Mouse (Mus musculus): Measurements from ENCODE around the gene Ndfip2. TPM values are rescaled to one million over a fixed set of nuclear protein-coding genes. Genes with fewer than 3 reads are reported as not detected.

Ndfip2 gene
- polyA plus RNA-seq, 1 experiment from 2014 or later = 114 TPM

GRCm38 (mm10) chr14:105254401-105254800 lies 4.0 kb upstream of the Ndfip2 start:
- Histone ChIP-seq H3K9me3 (no peaks in the 10 kb centered on the region), H3K27me3 (no peaks in the 10 kb centered on the region), H3K9ac (no peak overlapping the region), H3K4me3 (no peak overlapping the region), H3K4me1 (replicated peaks) (no peaks in the 10 kb centered on the region), H3K27ac (replicated peaks) (no peak overlapping the region), H3K36me3 (no peaks in the 10 kb centered on the region), H3K4me2 (no peak overlapping the region)
- no peak for ATAC-seq (ENCODE audit: low read depth)
- WGBS = 90% methylated on average over 5 of the region's 5 CpGs

DNA sequence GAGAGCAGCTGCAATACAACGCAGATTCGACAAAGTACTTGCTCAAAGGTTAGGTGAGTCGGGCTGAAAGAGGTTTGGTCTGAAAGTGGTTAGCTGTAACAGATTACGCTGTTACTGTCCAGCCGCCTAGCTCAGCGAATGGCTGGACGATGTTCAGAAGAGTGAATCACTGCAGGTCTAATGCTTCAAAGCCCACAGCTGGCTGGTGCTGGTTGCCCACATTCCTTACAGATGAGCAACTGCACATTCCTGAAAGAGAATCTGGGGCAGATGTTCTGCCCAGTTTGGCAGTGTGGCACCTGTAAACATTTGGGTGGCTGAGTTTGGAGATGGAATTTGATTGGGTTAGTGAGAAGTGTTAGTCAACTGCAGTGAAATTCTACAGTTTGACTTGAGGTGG lies 2.8 kb upstream of the Ndfip2 start:
- H3K27ac ChIP-seq (replicated peaks) = no peak overlapping the region
- H3K9ac ChIP-seq = no peak overlapping the region
- no peak overlapping the region for H3K4me3 ChIP-seq
- no peaks in the 10 kb centered on the region for H3K27me3 ChIP-seq
- no peak overlapping the region for H3K4me2 ChIP-seq
- WGBS = 90% methylated on average over 7 of the region's 7 CpGs
- no peaks in the 10 kb centered on the region for H3K9me3 ChIP-seq
- H3K4me1 ChIP-seq (replicated peaks) = peaks cover 8% of the 10 kb centered on the region
- ATAC-seq (ENCODE audit: low read depth) = no peak
- H3K36me3 ChIP-seq = no peaks in the 10 kb centered on the region

- Histone ChIP-seq H3K4me3 (peak overlapping the region; percentile 93), H3K4me1 (replicated peaks) (peaks cover 21% of the 10 kb centered on the region), H3K4me2 (peak overlapping the region; percentile 65), H3K9ac (peak overlapping the region; percentile 95), H3K36me3 (no peaks in the 10 kb centered on the region), H3K27ac (replicated peaks) (peak overlapping the region; percentile 96), H3K9me3 (no peaks in the 10 kb centered on the region), H3K27me3 (no peaks in the 10 kb centered on the region)
- ATAC-seq (ENCODE audit: low read depth) = peak; percentile 82
- WGBS = 14% methylated on average over 24 of the region's 34 CpGs
Measured at GRCm38 (mm10) chr14:105259035-105259880, 885 bp downstream of the Ndfip2 start.

DNA sequence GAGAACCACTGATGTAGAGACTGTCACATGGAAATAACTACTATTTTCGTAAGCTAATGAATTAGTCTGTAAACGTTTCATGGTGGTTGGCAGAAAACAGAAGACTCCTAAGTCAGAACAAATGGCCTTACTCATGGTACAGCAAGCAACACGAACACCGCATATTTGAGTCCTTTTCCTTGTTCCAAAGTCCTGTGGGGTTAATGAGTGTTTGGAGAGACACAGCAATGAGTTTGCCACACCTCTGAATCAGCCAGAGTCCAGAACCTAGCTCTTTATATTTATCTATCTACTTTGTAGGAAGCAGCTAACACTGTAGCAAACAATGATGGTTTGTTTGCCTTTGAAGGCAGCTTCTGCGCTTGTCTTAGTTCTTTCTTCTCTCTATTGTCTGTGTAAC lies 4.5 kb downstream of the Ndfip2 start:
- peaks cover 28% of the 10 kb centered on the region for H3K4me1 ChIP-seq (replicated peaks)
- 57% methylated on average over 5 of the region's 5 CpGs for WGBS
- H3K9me3 ChIP-seq = no peaks in the 10 kb centered on the region
- no peaks in the 10 kb centered on the region for H3K27me3 ChIP-seq
- no peak overlapping the region for H3K4me2 ChIP-seq
- H3K9ac ChIP-seq = no peak overlapping the region
- H3K36me3 ChIP-seq = no peaks in the 10 kb centered on the region
- no peak for ATAC-seq (ENCODE audit: low read depth)
- no peak overlapping the region for H3K4me3 ChIP-seq
- no peak overlapping the region for H3K27ac ChIP-seq (replicated peaks)

- no peak overlapping the region for H3K9ac ChIP-seq
- peaks cover 12% of the 10 kb centered on the region for H3K4me1 ChIP-seq (replicated peaks)
- H3K36me3 ChIP-seq = no peaks in the 10 kb centered on the region
- H3K27ac ChIP-seq (replicated peaks) = no peak overlapping the region
- H3K4me2 ChIP-seq = no peak overlapping the region
- WGBS = 74% methylated on average over 6 of the region's 6 CpGs
- H3K27me3 ChIP-seq = no peaks in the 10 kb centered on the region
- H3K4me3 ChIP-seq = no peak overlapping the region
- no peaks in the 10 kb centered on the region for H3K9me3 ChIP-seq
- no peak for ATAC-seq (ENCODE audit: low read depth)
Measured at GRCm38 (mm10) chr14:105267095-105267494, 8.7 kb downstream of the Ndfip2 start.

DNA sequence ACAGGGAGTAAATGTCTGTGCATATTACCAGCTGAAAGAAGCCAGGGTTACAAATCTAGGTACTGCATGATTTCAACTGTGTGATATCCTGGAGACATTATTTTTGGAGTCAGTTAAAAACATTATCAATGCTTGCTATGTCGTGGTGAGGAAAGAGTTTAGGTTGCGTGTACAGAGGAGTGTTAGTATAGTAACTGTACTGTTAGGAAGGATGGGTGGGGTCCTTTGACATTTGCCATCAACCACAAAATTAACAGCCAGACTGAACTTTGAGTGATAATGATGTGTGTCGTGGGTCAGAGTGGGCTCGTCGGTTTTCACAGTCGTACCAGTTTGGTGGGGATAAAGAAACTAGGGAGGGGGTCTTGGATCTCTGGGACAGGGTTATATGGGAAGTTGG lies 13.7 kb downstream of the Ndfip2 start:
- 85% methylated on average over 6 of the region's 6 CpGs for WGBS
- no peak for ATAC-seq (ENCODE audit: low read depth)
- H3K27me3 ChIP-seq = no peaks in the 10 kb centered on the region
- no peak overlapping the region for H3K9ac ChIP-seq
- no peaks in the 10 kb centered on the region for H3K9me3 ChIP-seq
- H3K27ac ChIP-seq (replicated peaks) = no peak overlapping the region
- peaks cover 38% of the 10 kb centered on the region for H3K4me1 ChIP-seq (replicated peaks)
- no peak overlapping the region for H3K4me2 ChIP-seq
- no peaks in the 10 kb centered on the region for H3K36me3 ChIP-seq
- H3K4me3 ChIP-seq = no peak overlapping the region

GRCm38 (mm10) chr14:105272539-105272938 lies 14.2 kb downstream of the Ndfip2 start:
- Histone ChIP-seq H3K4me1 (replicated peaks) (peaks cover 36% of the 10 kb centered on the region), H3K27me3 (no peaks in the 10 kb centered on the region), H3K9me3 (no peaks in the 10 kb centered on the region), H3K9ac (no peak overlapping the region), H3K27ac (replicated peaks) (0 out of 2 replicates have a peak overlapping the region, but pooled peaks have one; percentile 18), H3K4me3 (no peak overlapping the region), H3K36me3 (no peaks in the 10 kb centered on the region), H3K4me2 (no peak overlapping the region)
- 86% methylated on average over 4 of the region's 4 CpGs for WGBS
- ATAC-seq (ENCODE audit: low read depth) = no peak

DNA sequence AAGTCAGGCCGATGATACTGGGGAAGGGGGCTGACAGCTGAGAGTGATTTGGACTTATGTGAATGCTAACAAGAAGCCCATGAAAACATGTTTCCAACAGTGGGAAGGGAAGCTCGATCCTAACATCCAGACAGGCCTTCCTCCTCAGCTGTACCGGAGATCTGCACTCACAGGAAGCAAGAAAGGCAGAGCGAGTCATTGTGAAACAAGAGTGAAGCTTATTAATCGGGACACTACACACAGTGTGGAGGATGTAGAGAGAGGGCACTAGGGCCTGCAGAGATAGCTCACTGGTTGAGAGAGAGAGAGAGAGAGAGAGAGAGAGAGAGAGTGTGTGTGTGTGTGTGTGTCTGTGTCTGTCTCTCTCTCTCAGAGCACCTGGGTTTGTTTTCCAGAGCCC lies 16.8 kb downstream of the Ndfip2 start:
- H3K4me3 ChIP-seq = no peak overlapping the region
- 78% methylated on average over 5 of the region's 5 CpGs for WGBS
- no peak overlapping the region for H3K9ac ChIP-seq
- H3K4me1 ChIP-seq (replicated peaks) = peaks cover 36% of the 10 kb centered on the region
- H3K27ac ChIP-seq (replicated peaks) = no peak overlapping the region
- H3K27me3 ChIP-seq = no peaks in the 10 kb centered on the region
- ATAC-seq (ENCODE audit: low read depth) = no peak
- H3K9me3 ChIP-seq = no peaks in the 10 kb centered on the region
- no peak overlapping the region for H3K4me2 ChIP-seq
- no peaks in the 10 kb centered on the region for H3K36me3 ChIP-seq

DNA sequence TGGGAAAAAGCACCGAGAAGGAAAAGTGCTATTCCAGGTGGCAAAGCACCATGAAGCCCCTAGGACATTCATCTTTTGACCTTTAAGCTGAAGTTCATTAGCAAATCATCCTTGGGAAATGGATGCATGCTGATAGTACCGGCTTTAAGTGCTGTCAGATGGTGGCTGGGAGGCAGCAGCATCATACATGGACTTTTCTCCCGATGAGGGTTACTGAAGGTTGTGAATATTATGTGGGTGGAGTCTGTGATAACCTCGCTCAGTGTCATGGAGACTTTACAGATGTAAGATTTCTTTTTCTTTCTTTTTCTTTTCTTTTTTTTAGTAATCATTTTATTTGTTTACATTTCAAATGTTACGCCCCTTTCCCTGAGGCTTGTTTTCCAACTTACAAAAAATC lies 18.9 kb downstream of the Ndfip2 start:
- Histone ChIP-seq H3K9me3 (no peaks in the 10 kb centered on the region), H3K4me3 (no peak overlapping the region), H3K36me3 (no peaks in the 10 kb centered on the region), H3K9ac (no peak overlapping the region), H3K27me3 (no peaks in the 10 kb centered on the region), H3K27ac (replicated peaks) (peak overlapping the region; percentile 29; the same call in 1 of the 2 replicates), H3K4me2 (no peak overlapping the region), H3K4me1 (replicated peaks) (peaks cover 36% of the 10 kb centered on the region)
- WGBS = 55% methylated on average over 5 of the region's 5 CpGs
- ATAC-seq (ENCODE audit: low read depth) = no peak

- Histone ChIP-seq H3K4me3 (no peak overlapping the region), H3K9ac (no peak overlapping the region), H3K4me1 (replicated peaks) (no peaks in the 10 kb centered on the region; the same call in 1 of the 2 replicates), H3K27me3 (no peaks in the 10 kb centered on the region), H3K9me3 (no peaks in the 10 kb centered on the region), H3K27ac (replicated peaks) (no peak overlapping the region), H3K4me2 (no peak overlapping the region), H3K36me3 (peaks cover 10% of the 10 kb centered on the region)
- ATAC-seq (ENCODE audit: low read depth) = no peak
- 92% methylated on average over 3 of the region's 3 CpGs for WGBS
Measured at GRCm38 (mm10) chr14:105284062-105284461, 25.7 kb downstream of the Ndfip2 start.

DNA sequence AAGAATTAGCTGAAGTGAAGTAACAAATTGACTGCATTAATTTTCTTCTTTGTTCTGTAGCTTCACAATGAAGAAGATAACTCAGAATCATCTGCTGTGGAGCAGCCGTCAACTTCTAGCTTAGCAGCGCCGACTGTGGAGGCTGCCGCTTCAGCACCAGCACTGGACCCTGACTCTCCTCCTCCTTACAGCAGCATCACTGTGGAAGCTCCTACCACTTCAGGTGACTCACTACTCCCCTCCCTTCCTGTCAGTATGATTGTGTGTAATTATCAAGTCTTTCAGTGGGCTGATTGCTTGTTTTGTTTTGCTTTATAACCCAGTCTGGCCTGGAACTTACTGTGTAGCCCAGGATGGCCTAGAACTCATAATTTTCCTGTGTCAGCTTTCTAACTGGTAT lies 29.2 kb downstream of the Ndfip2 start:
- Histone ChIP-seq H3K4me3 (no peak overlapping the region), H3K4me1 (replicated peaks) (no peaks in the 10 kb centered on the region; the same call in 1 of the 2 replicates), H3K27me3 (no peaks in the 10 kb centered on the region), H3K4me2 (no peak overlapping the region), H3K27ac (replicated peaks) (no peak overlapping the region), H3K36me3 (peaks cover 24% of the 10 kb centered on the region), H3K9ac (no peak overlapping the region), H3K9me3 (no peaks in the 10 kb centered on the region)
- no peak for ATAC-seq (ENCODE audit: low read depth)
- 96% methylated on average over 4 of the region's 4 CpGs for WGBS

DNA sequence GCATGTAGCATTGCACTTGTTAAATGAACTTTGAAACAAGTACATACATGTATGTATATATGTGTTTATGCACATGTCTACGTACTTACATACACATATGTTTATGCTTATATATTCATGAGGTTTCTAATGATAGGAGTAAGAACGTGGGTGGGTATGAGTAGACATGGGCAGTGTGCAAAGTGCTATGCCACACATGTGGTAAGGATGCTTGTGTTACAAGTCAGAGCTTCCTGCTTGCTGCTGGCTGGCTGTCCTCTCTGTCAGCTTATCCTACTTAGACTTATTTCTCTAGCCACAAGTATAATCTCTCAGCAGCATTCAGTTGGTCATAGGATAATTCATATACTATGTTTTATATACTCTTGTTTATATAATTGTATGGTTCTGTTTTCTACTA lies 29.6 kb downstream of the Ndfip2 start:
- ATAC-seq (ENCODE audit: low read depth) = no peak
- Histone ChIP-seq H3K4me3 (no peak overlapping the region), H3K9me3 (no peaks in the 10 kb centered on the region), H3K27ac (replicated peaks) (no peak overlapping the region), H3K27me3 (no peaks in the 10 kb centered on the region), H3K36me3 (peaks cover 28% of the 10 kb centered on the region), H3K4me1 (replicated peaks) (no peaks in the 10 kb centered on the region; the same call in 1 of the 2 replicates), H3K9ac (no peak overlapping the region), H3K4me2 (no peak overlapping the region)
- 96% methylated on average over 2 of the region's 2 CpGs for WGBS

DNA sequence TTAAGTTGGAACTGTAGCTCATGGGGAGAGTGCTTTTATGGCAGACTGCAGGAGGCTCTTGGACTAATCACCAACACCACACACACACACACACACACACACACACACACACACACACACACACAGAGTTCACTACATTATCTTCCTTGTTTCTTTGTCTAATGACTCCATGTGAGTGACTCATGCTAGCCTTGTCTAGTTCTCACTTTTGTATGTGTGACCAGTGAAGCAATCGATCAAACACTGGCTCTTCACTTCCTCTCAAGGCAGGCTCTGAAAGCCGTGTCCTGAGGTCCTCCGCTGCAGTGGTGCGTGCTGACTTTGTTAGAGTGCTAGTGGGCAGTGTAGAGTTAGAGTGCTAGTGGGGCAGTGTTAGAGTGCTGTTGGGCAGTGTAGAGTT lies 30.2 kb downstream of the Ndfip2 start:
- ATAC-seq (ENCODE audit: low read depth) = no peak
- no peaks in the 10 kb centered on the region; the same call in 1 of the 2 replicates for H3K4me1 ChIP-seq (replicated peaks)
- no peaks in the 10 kb centered on the region for H3K27me3 ChIP-seq
- H3K27ac ChIP-seq (replicated peaks) = no peak overlapping the region
- no peaks in the 10 kb centered on the region for H3K9me3 ChIP-seq
- no peak overlapping the region for H3K9ac ChIP-seq
- 94% methylated on average over 4 of the region's 4 CpGs for WGBS
- no peak overlapping the region for H3K4me3 ChIP-seq
- H3K4me2 ChIP-seq = no peak overlapping the region
- H3K36me3 ChIP-seq = peaks cover 29% of the 10 kb centered on the region
